Mouse (Mus musculus) MEL (cell line): Measurements from ENCODE around the gene Gfod1.

Experiments
- CTCF ChIP-seq, 3 experiments: IDR thresholded peaks in 2 of 3; conservative IDR thresholded peaks in 1 of 3; 2 replicates each; pipeline ENCODE4 v1.5.1; 2011 to 2012; ENCODE audit warnings: low read length in 3 of 3, low read depth in 2 of 3, mild to moderate bottlenecking in 2 of 3, improper control_type of control experiment in 1 of 3, inconsistent platforms in 1 of 3, mixed read lengths in 1 of 3, moderate library complexity in 1 of 3; ENCODE audit not compliant: control insufficient read depth in 1 of 3, insufficient read depth in 1 of 3, poor library complexity in 1 of 3, severe bottlenecking in 1 of 3
- EP300 ChIP-seq, 2 experiments: IDR thresholded peaks; 2 replicates each; pipeline ENCODE4 v1.6.1; 2011; ENCODE audit warnings: improper control_type of control experiment in 2 of 2, low read length in 2 of 2, low read depth in 1 of 2, mild to moderate bottlenecking in 1 of 2
- HCFC1 ChIP-seq: IDR thresholded peaks from 2 replicates; pipeline ENCODE4 v1.6.1; 2012; ENCODE audit warnings: low read depth, mild to moderate bottlenecking, inconsistent platforms, low read length, improper control_type of control experiment, moderate library complexity
- KAT2A ChIP-seq: conservative IDR thresholded peaks from 2 replicates; pipeline ENCODE4 v1.6.1; 2012; ENCODE audit warnings: low read depth, low read length, improper control_type of control experiment, inconsistent platforms
- MAFK ChIP-seq: IDR thresholded peaks from 2 replicates; pipeline ENCODE4 v1.6.1; 2011; ENCODE audit warnings: low read depth, mild to moderate bottlenecking, low read length, improper control_type of control experiment, borderline replicate concordance
- MEF2A ChIP-seq: IDR thresholded peaks from 2 replicates; pipeline ENCODE4 v1.6.1; 2014; ENCODE audit warnings: low read depth, mild to moderate bottlenecking, inconsistent platforms, low read length, improper control_type of control experiment; ENCODE audit not compliant: poor library complexity, insufficient replicate concordance, severe bottlenecking; ENCODE audit errors: extremely low read depth
- MXI1 ChIP-seq: IDR thresholded peaks from 2 replicates; pipeline ENCODE4 v1.6.1; 2011; ENCODE audit warnings: mild to moderate bottlenecking, low read depth, low read length, improper control_type of control experiment
- NRF1 ChIP-seq: IDR thresholded peaks from 2 replicates; pipeline ENCODE4 v1.6.1; 2014; ENCODE audit warnings: low read depth, mild to moderate bottlenecking, inconsistent platforms, low read length, improper control_type of control experiment, moderate library complexity; ENCODE audit not compliant: poor library complexity, insufficient read depth, severe bottlenecking
- POLR2A ChIP-seq, 2 experiments: IDR thresholded peaks; 2 replicates each; pipeline ENCODE4 v1.6.1; 2011 to 2012; ENCODE audit warnings: low read length in 2 of 2, mild to moderate bottlenecking in 2 of 2, control low read depth in 1 of 2, improper control_type of control experiment in 1 of 2, low read depth in 1 of 2, moderate library complexity in 1 of 2; ENCODE audit not compliant: control insufficient read depth in 1 of 2, insufficient read depth in 1 of 2, poor library complexity in 1 of 2
- POLR2AphosphoS2 ChIP-seq: IDR thresholded peaks from 2 replicates; pipeline ENCODE4 v1.6.1; 2011; ENCODE audit warnings: low read length, improper control_type of control experiment
- SIN3A ChIP-seq: IDR thresholded peaks from 2 replicates; pipeline ENCODE4 v1.6.1; 2012; ENCODE audit warnings: low read length, improper control_type of control experiment, inconsistent platforms
- TAL1 ChIP-seq: IDR thresholded peaks from 2 replicates; pipeline ENCODE4 v1.6.1; 2012; ENCODE audit warnings: mild to moderate bottlenecking, inconsistent platforms, low read length, moderate library complexity, mixed read lengths
- USF2 ChIP-seq, 2 experiments: IDR thresholded peaks; 2 replicates each; pipeline ENCODE4 v1.6.1; 2011 to 2012; ENCODE audit warnings: improper control_type of control experiment in 2 of 2, low read length in 2 of 2, borderline replicate concordance in 1 of 2, inconsistent platforms in 1 of 2, low read depth in 1 of 2, mild to moderate bottlenecking in 1 of 2; ENCODE audit not compliant: insufficient read depth in 1 of 2

DNA sequence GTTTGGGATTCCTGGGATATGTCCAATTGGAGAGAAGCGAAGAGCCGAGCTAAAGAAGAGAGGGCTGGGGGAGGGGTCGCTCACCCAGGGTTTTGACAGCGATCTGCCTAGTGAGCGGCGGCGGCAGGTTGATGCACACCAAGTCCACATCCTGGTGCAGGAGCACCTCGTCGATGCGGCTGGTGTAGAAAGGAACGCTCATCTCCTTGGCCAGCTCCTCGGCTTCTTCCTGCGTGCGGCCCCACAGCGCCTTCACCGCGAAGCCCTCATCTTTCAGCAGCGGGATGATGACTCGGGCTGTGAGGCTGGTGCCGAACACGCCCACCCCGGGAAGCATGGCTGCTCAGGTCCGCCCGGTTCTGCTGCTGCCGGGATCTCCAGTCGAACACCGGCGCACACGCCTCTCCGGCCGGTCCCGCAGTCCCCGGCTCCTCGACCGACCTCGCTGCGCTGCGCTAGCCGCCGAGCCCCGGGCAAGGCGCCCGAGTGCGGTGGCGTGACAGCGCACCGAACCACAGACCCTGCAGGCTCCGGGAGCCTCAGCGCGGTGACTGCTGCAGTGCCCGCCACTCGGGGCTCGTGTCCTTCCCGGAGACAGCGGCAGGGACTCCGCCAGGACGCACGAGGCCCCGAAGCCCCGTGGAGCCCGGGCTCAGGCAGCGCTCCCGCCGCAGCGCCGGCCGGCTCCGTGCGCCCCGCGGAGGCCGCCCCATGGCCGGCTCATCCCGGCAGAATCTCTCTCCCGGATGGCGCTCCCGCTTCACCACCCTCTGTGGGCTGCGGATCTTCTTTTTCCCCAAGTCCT is 609 bp downstream of the Gfod1 start:
- TF ChIP-seq CTCF (IDR thresholded peaks at IDR 0.05 in 2 of 3, conservative IDR thresholded peaks at IDR 0.05 in 1 of 3; ENCODE audit: control insufficient read depth in 1 of 3, insufficient read depth in 1 of 3, low read depth in 2 of 3, low read length in 3 of 3, poor library complexity in 1 of 3, severe bottlenecking in 1 of 3) (no peak), NRF1 (no peak), MEF2A (no peak), USF2 (IDR thresholded peaks at IDR 0.05; ENCODE audit: borderline replicate concordance in 1 of 2, insufficient read depth in 1 of 2, low read depth in 1 of 2, low read length in 2 of 2) (no peak), KAT2A (no peak), HCFC1 (no peak), POLR2A (IDR thresholded peaks at IDR 0.05; ENCODE audit: control insufficient read depth in 1 of 2, insufficient read depth in 1 of 2, low read depth in 1 of 2, low read length in 2 of 2, poor library complexity in 1 of 2) (no peak), MAFK (no peak), TAL1 (no peak), SIN3A (no peak), POLR2AphosphoS2 (no peak), EP300 (IDR thresholded peaks at IDR 0.05; ENCODE audit: low read depth in 1 of 2, low read length in 2 of 2) (no peak), MXI1 (no peak)
